Mouse (Mus musculus) ES-Bruce4 (cell line): Measurements from ENCODE around the gene Siah2. TPM values are rescaled to one million over a fixed set of nuclear protein-coding genes. Genes with fewer than 3 reads are reported as not detected.
A peak's percentile ranks its signal among the peaks of the same experiment; 100 is the strongest.

ENCODE experiments used
- H3K27ac ChIP-seq: 2 replicates; pipeline ENCODE4 v1.5.1; 2012; ENCODE audit warnings: low read length, inconsistent platforms; ENCODE audit not compliant: insufficient read depth
- H3K27me3 ChIP-seq: 2 replicates; pipeline ENCODE4 v1.6.1; 2012; ENCODE audit warnings: mild to moderate bottlenecking, low read length, inconsistent platforms; ENCODE audit not compliant: control insufficient read depth, poor library complexity, insufficient read depth, severe bottlenecking
- H3K36me3 ChIP-seq: 2 replicates; pipeline ENCODE4 v1.6.1; 2012; ENCODE audit warnings: inconsistent platforms, mild to moderate bottlenecking, low read length, moderate library complexity; ENCODE audit not compliant: control insufficient read depth, poor library complexity, insufficient read depth, severe bottlenecking
- H3K4me1 ChIP-seq: one replicate; pipeline ENCODE4 v1.8.1; 2011; ENCODE audit warnings: low read length; ENCODE audit not compliant: control insufficient read depth, insufficient read depth
- H3K4me3 ChIP-seq: 2 replicates; pipeline ENCODE4 v1.5.1; 2011; ENCODE audit warnings: low read depth, mild to moderate bottlenecking, low read length
- H3K9ac ChIP-seq: 2 replicates; pipeline ENCODE4 v1.6.1; 2012; ENCODE audit warnings: low read depth, mild to moderate bottlenecking, inconsistent platforms; ENCODE audit not compliant: poor library complexity, severe bottlenecking
- H3K9me3 ChIP-seq: replicated peaks from 2 replicates; pipeline ENCODE4 v1.6.1; 2012; ENCODE audit warnings: mild to moderate bottlenecking, low read length, inconsistent platforms; ENCODE audit not compliant: control insufficient read depth, poor library complexity, insufficient read depth, severe bottlenecking
- CTCF ChIP-seq: IDR thresholded peaks from one replicate; pipeline ENCODE4 v1.8.1; 2011; ENCODE audit warnings: low read depth, low read length
- EP300 ChIP-seq: IDR thresholded peaks from 2 replicates; pipeline ENCODE4 v1.6.1; 2011; ENCODE audit warnings: low read depth, low read length; ENCODE audit not compliant: insufficient read depth
- POLR2A ChIP-seq: IDR thresholded peaks from one replicate; pipeline ENCODE4 v1.8.1; 2011; ENCODE audit warnings: low read length; ENCODE audit not compliant: insufficient read depth
- polyA plus RNA-seq: library from polyadenylated mRNA; stranded (reverse); fragments of >200 nt; gene quantifications from 2 replicates; pipeline ENCODE4 v1.2.4, GENCODE M21; 2011; ENCODE audit warnings: low read depth; ENCODE audit not compliant: missing spikeins, insufficient read depth, insufficient read length

Gene Siah2
- polyA plus RNA-seq, 1 experiment = 8.9 TPM

GRCm38 (mm10) chr3:58727601-58728000, 35.4 kb upstream of the Siah2 start:
- Histone ChIP-seq H3K9me3 (no peaks in the 10 kb centered on the region), H3K27me3 (no peaks in the 10 kb centered on the region), H3K27ac (no peak overlapping the region), H3K4me3 (no peak overlapping the region), H3K36me3 (no peaks in the 10 kb centered on the region), H3K9ac (no peak overlapping the region), H3K4me1 (no peaks in the 10 kb centered on the region)
- TF ChIP-seq CTCF (no peak), POLR2A (no peak), EP300 (no peak)

DNA sequence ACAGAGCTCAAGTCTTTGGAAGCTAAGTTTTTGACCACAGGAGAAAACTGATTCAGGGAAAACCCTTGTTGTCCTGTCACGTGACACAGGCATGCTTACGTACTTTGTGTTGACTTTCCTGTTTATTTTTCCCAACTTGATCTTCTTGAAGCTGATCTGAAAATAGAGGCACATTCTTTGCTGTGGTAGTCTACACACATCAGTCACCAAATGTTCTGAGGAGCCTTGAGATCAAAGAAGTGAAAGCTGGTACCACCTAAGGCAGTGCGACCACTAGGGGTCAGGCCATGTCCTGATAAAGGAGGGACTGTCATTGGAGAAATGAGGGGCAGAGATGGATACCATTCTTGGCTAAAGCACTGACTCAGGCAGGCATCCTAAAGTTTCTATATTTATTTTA, 34.8 kb upstream of the Siah2 start:
- Histone ChIP-seq H3K27ac (no peak overlapping the region), H3K4me1 (no peaks in the 10 kb centered on the region), H3K9ac (no peak overlapping the region), H3K36me3 (no peaks in the 10 kb centered on the region), H3K4me3 (no peak overlapping the region), H3K27me3 (no peaks in the 10 kb centered on the region), H3K9me3 (no peaks in the 10 kb centered on the region)
- no peak for TF ChIP-seq POLR2A
- peak; percentile 54 for TF ChIP-seq CTCF
- TF ChIP-seq EP300 = no peak

DNA sequence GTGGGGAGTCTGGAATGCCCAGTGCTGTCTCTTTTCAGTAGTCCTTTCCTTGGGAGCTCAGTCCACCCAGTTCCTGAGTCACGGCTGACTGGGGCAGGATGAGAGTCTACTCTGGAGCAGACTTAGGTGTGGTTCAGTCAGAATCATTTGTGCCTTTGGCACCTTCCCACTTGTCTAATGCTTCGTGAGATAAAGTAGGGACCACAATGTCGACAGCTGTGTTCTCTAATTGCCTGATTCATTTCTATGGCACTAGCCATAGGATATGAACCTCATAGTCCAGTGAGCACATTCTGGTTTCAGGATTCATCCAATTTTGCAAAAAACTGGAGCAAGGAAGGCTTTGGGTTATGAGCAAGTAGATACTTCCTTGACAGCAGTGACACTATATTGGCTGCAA, 34.2 kb upstream of the Siah2 start:
- Histone ChIP-seq H3K36me3 (no peaks in the 10 kb centered on the region), H3K27me3 (no peaks in the 10 kb centered on the region), H3K27ac (no peak overlapping the region), H3K9me3 (no peaks in the 10 kb centered on the region), H3K9ac (no peak overlapping the region), H3K4me1 (no peaks in the 10 kb centered on the region), H3K4me3 (no peak overlapping the region)
- TF ChIP-seq POLR2A (no peak), EP300 (no peak), CTCF (no peak)

DNA sequence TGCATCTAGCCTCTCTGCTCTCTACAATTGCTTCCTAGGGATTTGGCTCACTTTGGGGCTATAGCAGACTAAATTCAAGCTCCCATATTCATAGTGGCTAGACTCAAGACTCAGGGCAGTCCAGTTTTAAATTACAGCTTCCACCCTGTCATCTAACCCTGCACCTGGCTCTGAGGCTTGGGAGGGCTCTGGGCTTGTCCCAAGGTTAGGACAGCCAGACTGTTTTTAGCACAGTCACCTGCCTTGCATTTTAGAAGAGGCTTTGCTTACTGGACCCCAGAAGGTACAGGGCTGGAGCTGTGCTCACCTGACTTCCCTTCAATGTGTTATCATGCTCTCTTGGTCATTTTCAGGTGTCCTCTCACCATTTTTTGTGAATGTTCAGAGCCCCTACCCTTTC, 32.6 kb upstream of the Siah2 start:
- Histone ChIP-seq H3K9ac (no peak overlapping the region), H3K4me3 (no peak overlapping the region), H3K4me1 (no peaks in the 10 kb centered on the region), H3K9me3 (no peaks in the 10 kb centered on the region), H3K27ac (no peak overlapping the region), H3K27me3 (no peaks in the 10 kb centered on the region), H3K36me3 (no peaks in the 10 kb centered on the region)
- TF ChIP-seq EP300 = no peak
- TF ChIP-seq CTCF = no peak
- no peak for TF ChIP-seq POLR2A

GRCm38 (mm10) chr3:58723656-58724055, 31.5 kb upstream of the Siah2 start:
- H3K4me1 ChIP-seq = no peaks in the 10 kb centered on the region
- no peak overlapping the region for H3K9ac ChIP-seq
- H3K27me3 ChIP-seq = no peaks in the 10 kb centered on the region
- no peak overlapping the region for H3K27ac ChIP-seq
- no peaks in the 10 kb centered on the region for H3K9me3 ChIP-seq
- H3K36me3 ChIP-seq = no peaks in the 10 kb centered on the region
- TF ChIP-seq POLR2A (no peak), CTCF (no peak), EP300 (no peak)
- H3K4me3 ChIP-seq = no peak overlapping the region

GRCm38 (mm10) chr3:58719461-58720230, 27.4 kb upstream of the Siah2 start:
- Histone ChIP-seq H3K36me3 (no peaks in the 10 kb centered on the region), H3K4me1 (no peaks in the 10 kb centered on the region), H3K9me3 (0 out of 2 replicates have a peak, but pooled peaks cover 2% of the 10 kb centered on the region), H3K4me3 (no peak overlapping the region), H3K27me3 (no peaks in the 10 kb centered on the region), H3K27ac (no peak overlapping the region), H3K9ac (no peak overlapping the region)
- TF ChIP-seq POLR2A (no peak), CTCF (no peak), EP300 (no peak)
